Mouse (Mus musculus) testis, postnatal 10 days (tissue): Measurements from ENCODE around the gene Olfr789.

Experiments used
- DNase-seq: peaks from one replicate; pipeline ENCODE4 v3.0.0; 2021; ENCODE audit warnings: low spot score

Gene Olfr789

GRCm38 (mm10) chr10:129484452-129484851 lies at the start of gene Olfr789:
Gene Olfr789, plus strand, starts transcription at chr10:129484752.
- no peak for DNase-seq

- DNase-seq: no peak
Observed at GRCm38 (mm10) chr10:129461562-129461961, 23.0 kb upstream of the Olfr789 start, which contains the start of gene Olfr787. Gene Olfr787, plus strand, starts transcription at chr10:129461862.

GRCm38 (mm10) chr10:129470698-129471097 lies 13.9 kb upstream of the Olfr789 start, which contains the start of gene Olfr788:
Gene Olfr788, plus strand, starts transcription at chr10:129470998.
- DNase-seq: no peak

- DNase-seq: no peak
Observed at GRCm38 (mm10) chr10:129473256-129473655, 11.3 kb upstream of the Olfr789 start.

GRCm38 (mm10) chr10:129473723-129474122 lies 10.8 kb upstream of the Olfr789 start:
- DNase-seq: no peak

GRCm38 (mm10) chr10:129490101-129490500 lies 5.5 kb downstream of the Olfr789 start:
- DNase-seq: no peak

GRCm38 (mm10) chr10:129498192-129498591 lies 13.6 kb downstream of the Olfr789 start, which contains the start of gene Olfr790:
Gene Olfr790, plus strand, starts transcription at chr10:129498492.
- no peak for DNase-seq

GRCm38 (mm10) chr10:129521492-129521891 lies 36.9 kb downstream of the Olfr789 start, which contains the start of gene Olfr791:
Gene Olfr791, plus strand, starts transcription at chr10:129521792.
- no peak for DNase-seq

- no peak for DNase-seq
Observed at GRCm38 (mm10) chr10:129538862-129539261, 54.3 kb downstream of the Olfr789 start, which contains the start of gene Olfr792. Gene Olfr792, plus strand, starts transcription at chr10:129539162.
